In genomic region chr2:102815289-102815809, GRCm38 (mm10) we compare ENCODE assay signal across 10 mouse cellular contexts.
A peak's percentile ranks its signal among the peaks of the same experiment; 100 is the strongest.
DNase-seq lines count a peak whose midpoint lies in the region; ATAC-seq and TF ChIP-seq lines count a peak whose summit lies in the region.
"Had no signal": no experiment of that assay in that cellular context is flagged by ENCODE, and none has a peak within 500 bp of the region (broad histone marks: within the 10 kb centered on the region; RNA-seq: fewer than 3 reads in every experiment).

No protein-coding gene starts in this region.

- H3K9me3 ChIP-seq in intestine, postnatal 0 days (ENCODE audit: control insufficient read depth) = no peaks in the 10 kb centered on the region
- H3K9me3 ChIP-seq in midbrain, embryonic 10.5 days (replicated peaks) = no peaks in the 10 kb centered on the region
- H3K9me3 ChIP-seq: hindbrain, embryonic 15.5 days had no signal

- peak; percentile 74 to 79 for DNase-seq in B cell, adult 2 months
- peak; percentile 59 for DNase-seq in ES-CJ7 (ENCODE audit: low read depth, low spot score)
- no peak for DNase-seq in layer of hippocampus, adult 9-10 months (ENCODE audit: low spot score)
- DNase-seq in thymus, postnatal 4 days = no peak
- no peak for DNase-seq in midbrain, embryonic 10.5 days (ENCODE audit: low spot score)
- DNase-seq: cerebellum, adult 2 months; gastrocnemius, postnatal 36 days had no signal

- no peak overlapping the region for H3K4me3 ChIP-seq in intestine, postnatal 0 days (ENCODE audit: low read depth, low read length)
- no peak overlapping the region for H3K4me3 ChIP-seq in midbrain, embryonic 10.5 days
- H3K4me3 ChIP-seq: hindbrain, embryonic 15.5 days had no signal

- no peak for TF ChIP-seq CTCF in intestine, postnatal 0 days (IDR thresholded peaks at IDR 0.05; ENCODE audit: low read depth)

- H3K36me3 ChIP-seq in intestine, postnatal 0 days (ENCODE audit: control insufficient read depth, insufficient read depth) = no peaks in the 10 kb centered on the region
- no peaks in the 10 kb centered on the region for H3K36me3 ChIP-seq in midbrain, embryonic 10.5 days
- H3K36me3 ChIP-seq: hindbrain, embryonic 15.5 days had no signal

- 15% methylated on average over 6 of the region's 6 CpGs for WGBS in intestine, postnatal 0 days
- 77% methylated on average over 6 of the region's 6 CpGs for WGBS in midbrain, embryonic 10.5 days

- no peak overlapping the region; the same call in 1 of the 2 replicates for H3K27ac ChIP-seq in intestine, postnatal 0 days (ENCODE audit: low read depth, low read length)
- H3K27ac ChIP-seq in midbrain, embryonic 10.5 days (replicated peaks) = no peak overlapping the region
- H3K27ac ChIP-seq: hindbrain, embryonic 15.5 days had no signal

- ATAC-seq in intestine, postnatal 0 days = peak; percentile 91
- ATAC-seq in megakaryocyte, adult 5-6 weeks (ENCODE audit: poor library complexity, severe bottlenecking) = peak; percentile 62

- H3K27me3 ChIP-seq in intestine, postnatal 0 days (replicated peaks; ENCODE audit: control insufficient read depth, insufficient read depth, low read length) = no peaks in the 10 kb centered on the region
- no peaks in the 10 kb centered on the region for H3K27me3 ChIP-seq in midbrain, embryonic 10.5 days (ENCODE audit: low read depth, poor library complexity, severe bottlenecking)
- H3K27me3 ChIP-seq: hindbrain, embryonic 15.5 days had no signal

- no peak overlapping the region for H3K4me2 ChIP-seq in intestine, postnatal 0 days (replicated peaks; ENCODE audit: low read depth)
- H3K4me2 ChIP-seq: hindbrain, embryonic 15.5 days had no signal

- H3K4me1 ChIP-seq in intestine, postnatal 0 days (replicated peaks; ENCODE audit: control insufficient read depth, insufficient read depth, low read length) = peaks cover 3% of the 10 kb centered on the region; the same call in 1 of the 2 replicates
- H3K4me1 ChIP-seq in midbrain, embryonic 10.5 days = peaks cover 4% of the 10 kb centered on the region

- H3K9ac ChIP-seq in intestine, postnatal 0 days (ENCODE audit: low read depth, low read length) = no peak overlapping the region
- H3K9ac ChIP-seq: hindbrain, embryonic 15.5 days had no signal

Comparison
In these comparisons a context has a peak if more than half of its experiments do, and no peak if none do; other contexts are left out.
1. DNase-seq: peak in B cell, adult 2 months (2 of 2) and ES-CJ7 (single experiment); none in layer of hippocampus, adult 9-10 months (single experiment), thymus, postnatal 4 days (single experiment) and midbrain, embryonic 10.5 days (single experiment).